ENCODE assay signal across 27 mouse cellular contexts in the genomic region with DNA sequence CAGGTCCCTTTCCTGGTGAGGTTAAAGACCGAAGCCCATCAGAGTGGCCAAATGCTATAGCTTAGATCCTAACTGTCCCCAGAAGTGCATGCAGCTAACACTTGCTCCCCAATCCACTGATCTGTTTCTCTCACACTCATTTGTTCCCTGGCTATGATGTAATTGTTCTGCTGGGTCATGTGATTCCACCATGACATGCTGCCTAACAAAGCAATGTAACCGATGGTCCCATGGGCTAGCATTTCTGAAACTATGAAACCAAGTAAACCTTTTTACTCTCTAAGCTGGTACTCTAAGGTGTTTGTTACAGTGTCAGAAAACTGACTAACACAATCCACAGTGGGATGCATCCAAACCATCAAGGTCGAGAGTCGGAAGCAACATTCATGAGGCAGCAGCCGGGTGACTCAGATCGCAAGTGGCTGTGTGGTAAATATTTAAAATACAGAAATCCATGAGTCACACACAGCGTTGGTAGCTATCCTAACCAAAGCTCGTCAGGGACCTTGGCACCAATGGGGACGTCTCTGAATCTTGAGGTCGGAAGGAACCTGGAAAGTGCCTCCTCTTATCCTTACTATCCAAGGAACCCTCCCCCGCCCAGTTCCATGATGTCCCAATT. TPM values are rescaled to one million over a fixed set of nuclear protein-coding genes. Genes with fewer than 3 reads are reported as not detected.
DNase-seq lines count a peak whose midpoint lies in the region; TF ChIP-seq lines count a peak whose summit lies in the region.
"Had no signal": no experiment of that assay in that cellular context is flagged by ENCODE, and none has a peak within 500 bp of the region (broad histone marks: within the 10 kb centered on the region; RNA-seq: fewer than 3 reads in every experiment).

No protein-coding gene starts in this region.

- H3K4me1 ChIP-seq in thymus, adult 2 months (replicated peaks; ENCODE audit: control insufficient read depth, insufficient read depth, low read length) = peaks cover 65% of the 10 kb centered on the region
- H3K4me1 ChIP-seq in CH12.LX (ENCODE audit: control insufficient read depth in 1 of 2, insufficient read depth in 2 of 2) = peaks cover 5 to 20% of the 10 kb centered on the region in 2 experiments; a peak in 3 of 4 replicates
- peaks cover 29% of the 10 kb centered on the region for H3K4me1 ChIP-seq in limb, embryonic 10.5 days
- H3K4me1 ChIP-seq: liver, embryonic 15.5 days had no signal

- intact Hi-C loops in left cerebral cortex, postnatal 10 days (cut with DNase I) = no loop called here

- DNase-seq in thymus, adult 2 months = no peak
- DNase-seq in thymus, adult 18-20 months = no peak
- peak; percentile 37 for DNase-seq in 416B (ENCODE audit: low read depth)
- DNase-seq in CH12.LX (ENCODE audit: extremely low read depth) = peak; percentile 6
- DNase-seq in limb, embryonic 10.5 days (ENCODE audit: low spot score) = no peak
- no peak for DNase-seq in left cerebral cortex, postnatal 10 days (ENCODE audit: extremely low spot score in 1 of 2, low spot score in 2 of 2)
- DNase-seq: adrenal gland, postnatal 25 days; cerebellum, adult 2 months; cerebellum, postnatal 36 days; heart, adult 11 months; heart, postnatal 36 days; kidney, adult 8-10 months; kidney, postnatal 4 days; lung, embryonic 14.5 days; lung, postnatal 14 days; right cerebral cortex, adult 18-20 months; right cerebral cortex, postnatal 4 days had no signal

- H3K9me3 ChIP-seq in CH12.LX (replicated peaks; ENCODE audit: low read length) = no peaks in the 10 kb centered on the region
- no peaks in the 10 kb centered on the region for H3K9me3 ChIP-seq in limb, embryonic 10.5 days (replicated peaks)
- H3K9me3 ChIP-seq: forebrain, embryonic 15.5 days; hindbrain, embryonic 12.5 days; limb, embryonic 12.5 days; liver, embryonic 15.5 days; midbrain, embryonic 15.5 days; neural tube, embryonic 12.5 days had no signal

- no peak for TF ChIP-seq CTCF in thymus, adult 2 months (IDR thresholded peaks at IDR 0.05; ENCODE audit: borderline replicate concordance, control insufficient read depth, extremely low read depth, insufficient read depth, low read length, poor library complexity)
- TF ChIP-seq CTCF in CH12.LX (conservative IDR thresholded peaks at IDR 0.05 in 1 of 2, IDR thresholded peaks at IDR 0.05 in 1 of 2; ENCODE audit: low read depth in 2 of 2, low read length in 2 of 2) = no peak

- peak overlapping the region; percentile 86 for H3K27ac ChIP-seq in thymus, adult 2 months (ENCODE audit: control insufficient read depth, insufficient read depth, low read length)
- H3K27ac ChIP-seq in CH12.LX (ENCODE audit: insufficient read depth, low read depth) = no peak overlapping the region
- H3K27ac ChIP-seq in limb, embryonic 10.5 days = no peak overlapping the region
- H3K27ac ChIP-seq: forebrain, embryonic 15.5 days; hindbrain, embryonic 12.5 days; hindbrain, postnatal 0 days; kidney, postnatal 0 days; limb, embryonic 12.5 days; liver, embryonic 15.5 days; midbrain, embryonic 15.5 days; neural tube, embryonic 12.5 days had no signal

- TF ChIP-seq EP300 in CH12.LX (IDR thresholded peaks at IDR 0.05; ENCODE audit: low read length) = no peak

- no peak overlapping the region for H3K4me2 ChIP-seq in CH12.LX (ENCODE audit: insufficient read depth, low read depth, poor library complexity, severe bottlenecking)
- H3K4me2 ChIP-seq: forebrain, embryonic 15.5 days; heart, embryonic 11.5 days; hindbrain, embryonic 12.5 days; limb, embryonic 12.5 days; liver, embryonic 15.5 days; lung, embryonic 14.5 days; midbrain, embryonic 15.5 days; neural tube, embryonic 12.5 days had no signal

- H3K9ac ChIP-seq in CH12.LX (ENCODE audit: insufficient read depth, low read depth) = no peak overlapping the region
- H3K9ac ChIP-seq: forebrain, embryonic 15.5 days; hindbrain, embryonic 12.5 days; limb, embryonic 12.5 days; liver, embryonic 15.5 days; lung, embryonic 14.5 days; midbrain, embryonic 15.5 days; neural tube, embryonic 12.5 days had no signal

- H3K36me3 ChIP-seq in thymus, adult 2 months (ENCODE audit: control insufficient read depth, insufficient read depth, low read length) = 0 out of 2 replicates have a peak, but pooled peaks cover 4% of the 10 kb centered on the region
- no peaks in the 10 kb centered on the region for H3K36me3 ChIP-seq in CH12.LX (replicated peaks in 1 of 2; ENCODE audit: control insufficient read depth in 1 of 2, insufficient read depth in 1 of 2, low read length in 1 of 2)
- H3K36me3 ChIP-seq in limb, embryonic 10.5 days = no peaks in the 10 kb centered on the region
- H3K36me3 ChIP-seq: forebrain, embryonic 15.5 days; hindbrain, embryonic 12.5 days; limb, embryonic 12.5 days; liver, embryonic 15.5 days; midbrain, embryonic 15.5 days; neural tube, embryonic 12.5 days had no signal

- TF ChIP-seq POLR2A in thymus, adult 2 months (IDR thresholded peaks at IDR 0.05; ENCODE audit: control insufficient read depth, extremely low read depth, insufficient read depth, low read length, poor library complexity) = no peak
- TF ChIP-seq POLR2A in CH12.LX (IDR thresholded peaks at IDR 0.05; ENCODE audit: low read depth, low read length) = no peak

- 89% methylated on average over 11 of the region's 11 CpGs for WGBS in thymus, adult 2 months
- WGBS in limb, embryonic 10.5 days = 94% methylated on average over 11 of the region's 11 CpGs

- no peaks in the 10 kb centered on the region for H3K79me2 ChIP-seq in CH12.LX (replicated peaks; ENCODE audit: control insufficient read depth, extremely low read depth, insufficient read depth, poor library complexity, severe bottlenecking)

- dilution Hi-C loops in CH12.LX (cut with MboI; ENCODE audit: extremely low pct_ligation_motif_present, extremely low pct_unique_long_range_greater_than_20kb, low sequenced_read_pairs) = no loop called here

- no peak for TF ChIP-seq RAD21 in CH12.LX (IDR thresholded peaks at IDR 0.05; ENCODE audit: low read depth, low read length)

- in situ Hi-C loops in CH12.LX (cut with MboI; ENCODE audit: low pct_ligation_motif_present, low pct_unique_long_range_greater_than_20kb, low sequenced_read_pairs) = no loop called here

- H3K4me3 ChIP-seq in thymus, adult 2 months (ENCODE audit: control insufficient read depth, insufficient read depth, low read length) = no peak overlapping the region
- H3K4me3 ChIP-seq in CH12.LX (replicated peaks in 1 of 3; ENCODE audit: low read depth in 2 of 3, low read length in 2 of 3, poor library complexity in 1 of 3) = no peak overlapping the region
- H3K4me3 ChIP-seq in limb, embryonic 10.5 days = no peak overlapping the region
- H3K4me3 ChIP-seq: forebrain, embryonic 15.5 days; hindbrain, embryonic 12.5 days; limb, embryonic 12.5 days; liver, embryonic 15.5 days; midbrain, embryonic 15.5 days; neural tube, embryonic 12.5 days had no signal

- no peaks in the 10 kb centered on the region for H3K27me3 ChIP-seq in thymus, adult 2 months (ENCODE audit: control insufficient read depth, insufficient read depth, low read length)
- H3K27me3 ChIP-seq in CH12.LX (replicated peaks) = peaks cover 81% of the 10 kb centered on the region
- peaks cover 22% of the 10 kb centered on the region; the same call in 1 of the 2 replicates for H3K27me3 ChIP-seq in limb, embryonic 10.5 days (ENCODE audit: low read depth, poor library complexity, severe bottlenecking)
- H3K27me3 ChIP-seq: forebrain, embryonic 15.5 days; midbrain, embryonic 15.5 days had no signal

TF ChIP-seq in CH12.LX, 34 proteins besides CTCF, POLR2A, EP300 and RAD21:
- no peak for TF ChIP-seq NRF1 (IDR thresholded peaks at IDR 0.05; ENCODE audit: low read depth, low read length)
- TF ChIP-seq USF1 (IDR thresholded peaks at IDR 0.05; ENCODE audit: low read depth, low read length) = peak; percentile 5; the same call in 1 of the 2 replicates
- no peak for TF ChIP-seq MAFK (IDR thresholded peaks at IDR 0.05; ENCODE audit: insufficient replicate concordance, low read length)
- no peak for TF ChIP-seq RCOR1 (conservative IDR thresholded peaks at IDR 0.05; ENCODE audit: low read depth, low read length)
- TF ChIP-seq ETS1 (conservative IDR thresholded peaks at IDR 0.05; ENCODE audit: low read depth, low read length) = no peak

RNA-seq across cellular contexts. Expression of a gene that starts 30.3 kb away (rescaled TPM):
- polyA plus RNA-seq in thymus, adult 2 months (2012; rRNA removed) = 51.8 and 59.6 TPM in 2 replicates
- total RNA-seq in CH12.LX (2012; rRNA removed) = not detected in 2 replicates
- not detected in 2 replicates for total RNA-seq in CH12.LX (2014; rRNA removed)
- not detected in 2 replicates for polyA plus RNA-seq in CH12.LX (2012; ENCODE audit: insufficient read length, low read depth)
- polyA plus RNA-seq in limb, embryonic 10.5 days (2016; fragmentation: Nextera tagmentation; extraction: Ambion mirVana) = 2.5 and 5.2 TPM in 2 replicates
- total RNA-seq in left cerebral cortex, postnatal 10 days (2021) = 10 to 100 TPM; 90.0 to 95.7 TPM
- total RNA-seq: liver, adult 2 months had no signal
- polyA plus RNA-seq: liver, adult 2 months had no signal

Comparison
In these comparisons a context has a peak if more than half of its experiments do, and no peak if none do; other contexts are left out.
1. DNase-seq: peak in 416B (single experiment) and CH12.LX (single experiment); none in thymus, adult 2 months (single experiment), thymus, adult 18-20 months (0 of 2), limb, embryonic 10.5 days (single experiment) and left cerebral cortex, postnatal 10 days (0 of 2).